Mouse (Mus musculus) heart, postnatal 0 days (tissue): ENCODE measurements around the gene Dusp23.

Experiments
- CTCF ChIP-seq: IDR thresholded peaks from 2 replicates; pipeline ENCODE4 v1.5.1; 2016; ENCODE audit warnings: antibody characterized with exemption, control low read depth, low read depth
- EP300 ChIP-seq: IDR thresholded peaks from 2 replicates; pipeline ENCODE4 v1.6.1; 2016; ENCODE audit warnings: antibody characterized with exemption, low read depth

DNA sequence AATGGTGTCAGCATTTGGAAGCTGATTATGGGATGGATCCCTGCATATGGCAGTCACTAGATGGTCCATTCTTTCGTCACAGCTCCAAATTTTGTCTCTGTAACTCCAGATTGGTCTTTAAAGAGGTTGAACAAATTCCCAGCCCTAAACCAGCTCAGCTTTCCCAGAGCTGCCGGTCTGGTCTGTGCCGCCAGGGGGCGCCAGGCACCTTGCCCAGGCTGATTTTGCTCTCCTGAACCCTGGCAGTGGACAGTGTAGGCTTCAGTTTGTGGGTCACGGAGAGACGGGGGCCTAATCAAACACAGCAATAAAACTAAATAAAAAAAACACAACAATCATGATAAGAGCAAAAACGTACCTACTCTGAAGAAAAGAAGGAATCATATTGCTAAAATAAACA is 13.5 kb downstream of the Dusp23 start:
- TF ChIP-seq CTCF: peak; percentile 85
- no peak for TF ChIP-seq EP300
